Mouse (Mus musculus): ENCODE measurements around the gene Hspa12b. TPM values are rescaled to one million over a fixed set of nuclear protein-coding genes. Genes with fewer than 3 reads are reported as not detected.

Hspa12b gene
- polyA plus RNA-seq, 1 experiment from 2014 or later = 6.3 TPM

DNA sequence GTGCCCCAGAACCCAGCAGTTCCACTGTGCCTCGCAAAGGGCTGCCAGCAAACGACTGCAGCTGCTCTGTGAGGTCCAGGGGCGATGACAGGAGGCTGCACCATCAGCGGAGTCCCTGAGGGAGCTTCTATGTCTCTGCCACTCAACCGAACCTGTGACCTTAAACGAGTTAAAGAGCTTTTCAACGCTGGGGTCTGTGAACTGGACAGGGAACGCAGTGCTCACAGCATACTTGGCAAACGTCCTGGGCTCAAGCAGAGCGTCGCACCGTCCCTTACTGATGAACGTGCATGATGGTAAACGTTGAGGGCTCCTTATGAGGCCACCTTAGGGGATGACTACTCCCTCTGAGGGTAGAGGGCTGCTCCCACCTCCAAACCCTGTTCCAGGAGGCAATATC is 59.3 kb downstream of the Hspa12b start:
- WGBS = 0% methylated on average over 14 of the region's 14 CpGs
- Histone ChIP-seq H3K4me2 (ENCODE audit: low read length) (peak overlapping the region; percentile 74), H3K4me3 (ENCODE audit: control insufficient read depth in 1 of 2, insufficient read depth in 1 of 2, low read depth in 1 of 2, low read length in 2 of 2) (peak overlapping the region; percentile 57 to 81), H3K9me3 (ENCODE audit: control insufficient read depth, low read length) (no peaks in the 10 kb centered on the region), H3K4me1 (ENCODE audit: control insufficient read depth in 2 of 2, insufficient read depth in 2 of 2, low read length in 2 of 2) (peaks cover 13 to 20% of the 10 kb centered on the region in 2 experiments), H3K9ac (ENCODE audit: low read length) (peak overlapping the region; percentile 77), H3K27ac (replicated peaks in 1 of 2; ENCODE audit: control insufficient read depth in 1 of 2, insufficient read depth in 1 of 2, low read depth in 2 of 2, low read length in 2 of 2) (peak overlapping the region; percentile 76 to 93), H3K27me3 (ENCODE audit: control insufficient read depth, insufficient read depth, low read length) (no peaks in the 10 kb centered on the region), H3K36me3 (ENCODE audit: control insufficient read depth, insufficient read depth, low read length) (peaks cover 19% of the 10 kb centered on the region)
- ATAC-seq (ENCODE audit: insufficient number of reproducible peaks, insufficient read depth, low FRiP score, low read depth) = peak; percentile 76

DNA sequence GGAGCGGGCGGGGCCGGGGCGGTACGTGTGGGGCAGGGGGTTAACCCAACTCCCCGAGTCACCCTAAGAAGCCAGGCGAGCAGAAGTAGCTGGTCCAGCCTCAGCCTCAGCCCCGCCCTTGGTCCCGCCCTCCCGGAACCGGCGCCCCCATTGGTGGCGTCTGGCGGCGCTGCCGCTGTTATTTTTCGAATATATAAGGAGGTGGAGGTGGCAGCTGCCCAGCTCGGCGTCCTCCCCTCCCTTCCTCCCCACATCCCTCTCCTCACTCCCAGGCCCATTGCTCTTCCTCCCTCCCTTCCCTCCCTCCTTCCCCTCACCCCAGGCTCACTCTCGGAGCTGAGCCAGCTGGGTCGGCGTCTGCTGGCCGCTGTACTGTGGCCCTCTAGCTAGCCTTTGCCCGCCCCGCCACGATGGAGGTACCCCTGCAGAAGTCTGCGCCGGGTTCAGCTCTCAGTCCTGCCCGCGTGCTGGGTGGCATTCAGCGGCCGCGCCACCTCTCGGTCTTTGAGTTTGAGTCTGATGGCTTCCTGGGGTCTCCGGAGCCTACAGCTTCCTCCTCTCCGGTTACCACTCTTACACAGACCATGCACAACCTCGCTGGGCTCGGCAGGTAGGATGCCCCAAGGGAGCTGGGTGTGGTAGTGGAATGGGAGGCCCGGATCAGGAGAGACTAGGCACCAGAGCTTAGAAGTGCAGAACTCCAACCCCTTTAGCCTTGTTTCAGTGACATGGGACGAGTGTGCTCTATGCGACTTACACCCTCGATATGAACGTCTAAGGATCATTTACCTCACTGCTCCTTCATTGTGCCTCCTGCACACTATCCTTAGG is 59.9 kb downstream of the Hspa12b start, which contains the start of the genes Cdc25b and Spef1:
TSS of gene Cdc25b (plus strand) at position 179 of the 831 bp plus-strand sequence.
TSS of gene Spef1 (minus strand) at position 512 of the 831 bp plus-strand sequence.
- Histone ChIP-seq H3K27me3 (ENCODE audit: control insufficient read depth, insufficient read depth, low read length) (no peaks in the 10 kb centered on the region), H3K4me1 (ENCODE audit: control insufficient read depth in 2 of 2, insufficient read depth in 2 of 2, low read length in 2 of 2) (peaks cover 13 to 20% of the 10 kb centered on the region in 2 experiments), H3K4me2 (ENCODE audit: low read length) (peak within 1 kb of the TSS; percentile 74), H3K36me3 (ENCODE audit: control insufficient read depth, insufficient read depth, low read length) (peaks cover 25% of the 10 kb centered on the region), H3K9me3 (ENCODE audit: control insufficient read depth, low read length) (no peaks in the 10 kb centered on the region), H3K27ac (replicated peaks in 1 of 2; ENCODE audit: control insufficient read depth in 1 of 2, insufficient read depth in 1 of 2, low read depth in 2 of 2, low read length in 2 of 2) (peak within 1 kb of the TSS; percentile 78 to 93), H3K4me3 (ENCODE audit: control insufficient read depth in 1 of 2, insufficient read depth in 1 of 2, low read depth in 1 of 2, low read length in 2 of 2) (peak within 1 kb of the TSS; percentile 57 to 81), H3K9ac (ENCODE audit: low read length) (peak within 1 kb of the TSS; percentile 77)
- WGBS = under 1% methylated on average over 42 of the region's 43 CpGs
- peak; percentile 83 for ATAC-seq (ENCODE audit: insufficient number of reproducible peaks, insufficient read depth, low FRiP score, low read depth)

DNA sequence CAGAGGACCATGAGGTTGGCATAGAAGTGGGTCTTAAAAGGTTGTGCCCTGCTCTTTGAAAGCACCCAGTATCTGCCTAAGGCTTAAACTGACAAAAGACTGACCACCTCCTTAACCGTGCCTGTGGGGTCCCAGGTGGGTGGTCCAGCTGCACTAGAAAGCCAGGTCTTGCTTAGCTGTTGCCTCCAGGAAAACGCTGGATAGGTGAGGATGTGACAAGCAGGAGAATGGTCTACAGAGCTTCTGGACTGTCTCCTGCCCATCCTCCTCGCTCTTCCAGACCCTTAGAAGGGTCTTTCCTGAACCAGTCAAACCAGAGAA is 60.5 kb downstream of the Hspa12b start:
- Histone ChIP-seq H3K4me2 (ENCODE audit: low read length) (peak overlapping the region; percentile 74), H3K4me3 (ENCODE audit: control insufficient read depth in 1 of 2, insufficient read depth in 1 of 2, low read depth in 1 of 2, low read length in 2 of 2) (peak overlapping the region; percentile 57 to 81), H3K4me1 (ENCODE audit: control insufficient read depth in 2 of 2, insufficient read depth in 2 of 2, low read length in 2 of 2) (peaks cover 13 to 20% of the 10 kb centered on the region in 2 experiments), H3K36me3 (ENCODE audit: control insufficient read depth, insufficient read depth, low read length) (peaks cover 29% of the 10 kb centered on the region), H3K27me3 (ENCODE audit: control insufficient read depth, insufficient read depth, low read length) (no peaks in the 10 kb centered on the region), H3K9ac (ENCODE audit: low read length) (peak overlapping the region; percentile 77), H3K9me3 (ENCODE audit: control insufficient read depth, low read length) (no peaks in the 10 kb centered on the region), H3K27ac (replicated peaks in 1 of 2; ENCODE audit: control insufficient read depth in 1 of 2, insufficient read depth in 1 of 2, low read depth in 2 of 2, low read length in 2 of 2) (peak overlapping the region; percentile 78 to 93; a peak in 2 of 4 replicates)
- 38% methylated on average over 3 of the region's 3 CpGs for WGBS
- ATAC-seq (ENCODE audit: insufficient number of reproducible peaks, insufficient read depth, low FRiP score, low read depth) = no peak

DNA sequence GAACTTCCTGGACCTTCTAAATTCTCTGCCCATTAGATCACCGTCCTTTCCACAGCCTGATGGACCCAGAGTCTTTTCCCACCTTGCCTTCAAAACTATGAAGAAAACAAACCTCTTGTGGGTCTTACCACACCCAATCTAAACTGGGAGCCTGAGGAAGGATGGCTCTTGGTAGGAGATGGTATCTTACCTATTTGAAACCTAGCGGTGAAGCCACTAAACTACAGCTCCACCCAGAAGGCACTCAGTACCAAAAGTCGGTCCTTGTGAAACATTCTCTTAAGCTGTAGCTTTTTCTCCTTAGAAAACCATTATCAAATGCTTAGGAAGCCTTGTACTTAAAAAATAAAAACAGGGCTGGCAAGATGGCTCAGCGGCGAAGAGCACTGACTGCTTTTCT is 61.2 kb downstream of the Hspa12b start:
- no peak for ATAC-seq (ENCODE audit: insufficient number of reproducible peaks, insufficient read depth, low FRiP score, low read depth)
- Histone ChIP-seq H3K9ac (ENCODE audit: low read length) (no peak overlapping the region), H3K9me3 (ENCODE audit: control insufficient read depth, low read length) (no peaks in the 10 kb centered on the region), H3K4me2 (ENCODE audit: low read length) (no peak overlapping the region), H3K4me3 (ENCODE audit: control insufficient read depth in 1 of 2, insufficient read depth in 1 of 2, low read depth in 1 of 2, low read length in 2 of 2) (no peak overlapping the region), H3K27me3 (ENCODE audit: control insufficient read depth, insufficient read depth, low read length) (no peaks in the 10 kb centered on the region), H3K4me1 (ENCODE audit: control insufficient read depth in 2 of 2, insufficient read depth in 2 of 2, low read length in 2 of 2) (peaks cover 13 to 20% of the 10 kb centered on the region in 2 experiments), H3K36me3 (ENCODE audit: control insufficient read depth, insufficient read depth, low read length) (peaks cover 37% of the 10 kb centered on the region), H3K27ac (replicated peaks in 1 of 2; ENCODE audit: control insufficient read depth in 1 of 2, insufficient read depth in 1 of 2, low read depth in 2 of 2, low read length in 2 of 2) (no peak overlapping the region)
- WGBS = 91% methylated on average over 5 of the region's 5 CpGs

GRCm38 (mm10) chr2:131189521-131190309 is 62.6 kb downstream of the Hspa12b start:
- Histone ChIP-seq H3K4me3 (ENCODE audit: control insufficient read depth in 1 of 2, insufficient read depth in 1 of 2, low read depth in 1 of 2, low read length in 2 of 2) (no peak overlapping the region), H3K27ac (replicated peaks in 1 of 2; ENCODE audit: control insufficient read depth in 1 of 2, insufficient read depth in 1 of 2, low read depth in 2 of 2, low read length in 2 of 2) (no peak overlapping the region), H3K9me3 (ENCODE audit: control insufficient read depth, low read length) (no peaks in the 10 kb centered on the region), H3K4me2 (ENCODE audit: low read length) (no peak overlapping the region), H3K36me3 (ENCODE audit: control insufficient read depth, insufficient read depth, low read length) (peaks cover 51% of the 10 kb centered on the region), H3K27me3 (ENCODE audit: control insufficient read depth, insufficient read depth, low read length) (no peaks in the 10 kb centered on the region), H3K9ac (ENCODE audit: low read length) (no peak overlapping the region), H3K4me1 (ENCODE audit: control insufficient read depth in 2 of 2, insufficient read depth in 2 of 2, low read length in 2 of 2) (peaks cover 13 to 20% of the 10 kb centered on the region in 2 experiments)
- no peak for ATAC-seq (ENCODE audit: insufficient number of reproducible peaks, insufficient read depth, low FRiP score, low read depth)
- WGBS = 63% methylated on average over 5 of the region's 5 CpGs

DNA sequence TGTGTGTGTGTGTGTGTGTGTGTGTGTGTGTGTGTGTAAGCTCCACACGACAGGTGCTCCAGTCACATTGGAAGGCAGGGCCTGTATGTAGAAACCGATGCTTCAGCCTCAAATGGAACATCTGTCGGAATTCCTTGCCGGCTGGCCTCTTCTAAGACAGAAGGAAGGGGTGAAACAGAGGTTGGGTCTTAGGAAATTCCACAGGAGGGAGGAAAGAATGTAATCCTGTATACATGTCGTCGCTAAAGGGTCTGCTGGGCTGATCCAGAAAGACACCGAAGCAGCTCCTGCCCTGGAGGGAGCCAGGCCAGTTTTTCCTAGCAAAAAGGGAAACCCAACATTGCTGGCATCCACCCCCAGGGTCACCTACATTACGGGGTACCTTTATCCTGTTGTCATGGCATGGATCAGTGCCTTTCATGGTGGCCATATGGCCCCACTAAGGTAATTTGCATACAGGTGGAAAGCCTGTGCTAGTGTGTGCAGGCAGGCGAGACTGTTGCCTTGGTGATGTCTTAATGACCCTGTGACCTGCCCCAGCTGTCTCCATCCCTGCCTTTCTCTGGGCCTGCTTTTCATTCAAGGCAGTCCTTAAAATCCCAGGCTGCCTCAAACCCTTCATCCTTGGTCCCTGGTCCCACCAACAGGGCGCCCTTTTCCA is 63.4 kb downstream of the Hspa12b start:
- Histone ChIP-seq H3K4me1 (ENCODE audit: control insufficient read depth in 2 of 2, insufficient read depth in 2 of 2, low read length in 2 of 2) (peaks cover 13 to 19% of the 10 kb centered on the region in 2 experiments), H3K27me3 (ENCODE audit: control insufficient read depth, insufficient read depth, low read length) (no peaks in the 10 kb centered on the region), H3K9ac (ENCODE audit: low read length) (no peak overlapping the region), H3K4me3 (ENCODE audit: control insufficient read depth in 1 of 2, insufficient read depth in 1 of 2, low read depth in 1 of 2, low read length in 2 of 2) (no peak overlapping the region), H3K9me3 (ENCODE audit: control insufficient read depth, low read length) (no peaks in the 10 kb centered on the region), H3K27ac (replicated peaks in 1 of 2; ENCODE audit: control insufficient read depth in 1 of 2, insufficient read depth in 1 of 2, low read depth in 2 of 2, low read length in 2 of 2) (no peak overlapping the region), H3K4me2 (ENCODE audit: low read length) (no peak overlapping the region), H3K36me3 (ENCODE audit: control insufficient read depth, insufficient read depth, low read length) (peaks cover 58% of the 10 kb centered on the region)
- ATAC-seq (ENCODE audit: insufficient number of reproducible peaks, insufficient read depth, low FRiP score, low read depth) = no peak
- 63% methylated on average over 10 of the region's 10 CpGs for WGBS

GRCm38 (mm10) chr2:131191005-131191390 is 63.9 kb downstream of the Hspa12b start:
- ATAC-seq (ENCODE audit: insufficient number of reproducible peaks, insufficient read depth, low FRiP score, low read depth) = no peak
- no peak overlapping the region for H3K4me2 ChIP-seq (ENCODE audit: low read length)
- no peak overlapping the region for H3K27ac ChIP-seq (replicated peaks in 1 of 2; ENCODE audit: control insufficient read depth in 1 of 2, insufficient read depth in 1 of 2, low read depth in 2 of 2, low read length in 2 of 2)
- no peaks in the 10 kb centered on the region for H3K27me3 ChIP-seq (ENCODE audit: control insufficient read depth, insufficient read depth, low read length)
- H3K9me3 ChIP-seq (ENCODE audit: control insufficient read depth, low read length) = no peaks in the 10 kb centered on the region
- no peak overlapping the region for H3K4me3 ChIP-seq (ENCODE audit: control insufficient read depth in 1 of 2, insufficient read depth in 1 of 2, low read depth in 1 of 2, low read length in 2 of 2)
- peaks cover 9 to 14% of the 10 kb centered on the region in 2 experiments for H3K4me1 ChIP-seq (ENCODE audit: control insufficient read depth in 2 of 2, insufficient read depth in 2 of 2, low read length in 2 of 2)
- WGBS = 76% methylated on average over 6 of the region's 7 CpGs
- H3K36me3 ChIP-seq (ENCODE audit: control insufficient read depth, insufficient read depth, low read length) = peaks cover 63% of the 10 kb centered on the region
- H3K9ac ChIP-seq (ENCODE audit: low read length) = no peak overlapping the region

Data from heart, embryonic 14.5 days (tissue).